Mouse (Mus musculus): ENCODE results near the gene Anp32a. TPM values are rescaled to one million over a fixed set of nuclear protein-coding genes. Genes with fewer than 3 reads are reported as not detected.

Gene Anp32a
- polyA plus RNA-seq, 1 experiment: 83.9 TPM

- Histone ChIP-seq H3ac (ENCODE audit: control insufficient read depth, insufficient read length) (no peak overlapping the region), H3K4me2 (ENCODE audit: low read depth) (no peak overlapping the region), H3K4me3 (no peak overlapping the region), H3K79me2 (ENCODE audit: control insufficient read depth, insufficient read depth) (no peaks in the 10 kb centered on the region), H3K36me3 (ENCODE audit: control insufficient read depth, insufficient read depth) (no peaks in the 10 kb centered on the region), H3K27me3 (ENCODE audit: control insufficient read depth, insufficient read depth, insufficient read length) (peaks cover 4% of the 10 kb centered on the region)
- TF ChIP-seq MYOD1 (IDR thresholded peaks at IDR 0.05; ENCODE audit: control insufficient read depth in 1 of 3, insufficient read length in 2 of 3, low read depth in 2 of 3) (no peak), TCF3 (IDR thresholded peaks at IDR 0.05; ENCODE audit: insufficient read length, low read depth) (no peak), CEBPB (IDR thresholded peaks at IDR 0.05; ENCODE audit: insufficient read depth, poor library complexity, severe bottlenecking) (no peak), USF1 (IDR thresholded peaks at IDR 0.05; ENCODE audit: low read depth) (no peak), SRF (IDR thresholded peaks at IDR 0.05; ENCODE audit: control insufficient read depth, insufficient read length, low read depth) (no peak), POLR2A (IDR thresholded peaks at IDR 0.05; ENCODE audit: insufficient read length, low read depth) (no peak), TCF12 (IDR thresholded peaks at IDR 0.05; ENCODE audit: insufficient read depth, poor library complexity, severe bottlenecking) (no peak), MAX (IDR thresholded peaks at IDR 0.05; ENCODE audit: low read depth) (no peak), REST (IDR thresholded peaks at IDR 0.05; ENCODE audit: insufficient read depth, insufficient read length) (no peak), E2F4 (IDR thresholded peaks at IDR 0.05; ENCODE audit: insufficient read depth) (no peak), POLR2AphosphoS2 (IDR thresholded peaks at IDR 0.05; ENCODE audit: insufficient read length, low read depth) (no peak), MYOG (IDR thresholded peaks at IDR 0.05; ENCODE audit: control insufficient read depth in 1 of 3, insufficient read depth in 1 of 3, insufficient read length in 2 of 3, low read depth in 2 of 3) (no peak)
Observed at GRCm38 (mm10) chr9:62323816-62324215, 17.3 kb upstream of the Anp32a start.

- TF ChIP-seq REST (IDR thresholded peaks at IDR 0.05; ENCODE audit: insufficient read depth, insufficient read length) (no peak), MYOD1 (IDR thresholded peaks at IDR 0.05; ENCODE audit: control insufficient read depth in 1 of 3, insufficient read length in 2 of 3, low read depth in 2 of 3) (no peak), SRF (IDR thresholded peaks at IDR 0.05; ENCODE audit: control insufficient read depth, insufficient read length, low read depth) (no peak), E2F4 (IDR thresholded peaks at IDR 0.05; ENCODE audit: insufficient read depth) (no peak), CEBPB (IDR thresholded peaks at IDR 0.05; ENCODE audit: insufficient read depth, poor library complexity, severe bottlenecking) (no peak), MAX (IDR thresholded peaks at IDR 0.05; ENCODE audit: low read depth) (no peak), POLR2AphosphoS2 (IDR thresholded peaks at IDR 0.05; ENCODE audit: insufficient read length, low read depth) (no peak), TCF12 (IDR thresholded peaks at IDR 0.05; ENCODE audit: insufficient read depth, poor library complexity, severe bottlenecking) (no peak), USF1 (IDR thresholded peaks at IDR 0.05; ENCODE audit: low read depth) (no peak)
- Histone ChIP-seq H3K36me3 (ENCODE audit: control insufficient read depth, insufficient read depth) (no peaks in the 10 kb centered on the region), H3ac (ENCODE audit: control insufficient read depth, insufficient read length) (no peak overlapping the region)
Observed at GRCm38 (mm10) chr9:62325965-62326364, 15.1 kb upstream of the Anp32a start.

GRCm38 (mm10) chr9:62334298-62334825 is 6.7 kb upstream of the Anp32a start:
- H3K4me3 ChIP-seq: no peak overlapping the region
- H3ac ChIP-seq (ENCODE audit: control insufficient read depth, insufficient read length): no peak overlapping the region
- no peak overlapping the region for H3K4me2 ChIP-seq (ENCODE audit: low read depth)

More at GRCm38 (mm10) chr9:62325965-62326364, 15.1 kb upstream of the Anp32a start:
- Histone ChIP-seq H3K27me3 (ENCODE audit: control insufficient read depth, insufficient read depth, insufficient read length) (no peaks in the 10 kb centered on the region), H3K4me3 (no peak overlapping the region), H3K4me2 (ENCODE audit: low read depth) (no peak overlapping the region), H3K79me2 (ENCODE audit: control insufficient read depth, insufficient read depth) (no peaks in the 10 kb centered on the region)

GRCm38 (mm10) chr9:62335396-62335795 is 5.7 kb upstream of the Anp32a start:
- no peak for TF ChIP-seq MAX (IDR thresholded peaks at IDR 0.05; ENCODE audit: low read depth)
- no peak for TF ChIP-seq TCF3 (IDR thresholded peaks at IDR 0.05; ENCODE audit: insufficient read length, low read depth)
- no peak for TF ChIP-seq MYOG (IDR thresholded peaks at IDR 0.05; ENCODE audit: control insufficient read depth in 1 of 3, insufficient read depth in 1 of 3, insufficient read length in 2 of 3, low read depth in 2 of 3)
- TF ChIP-seq SRF (IDR thresholded peaks at IDR 0.05; ENCODE audit: control insufficient read depth, insufficient read length, low read depth): no peak
- no peak for TF ChIP-seq POLR2AphosphoS2 (IDR thresholded peaks at IDR 0.05; ENCODE audit: insufficient read length, low read depth)
- TF ChIP-seq USF1 (IDR thresholded peaks at IDR 0.05; ENCODE audit: low read depth): no peak
- no peak for TF ChIP-seq REST (IDR thresholded peaks at IDR 0.05; ENCODE audit: insufficient read depth, insufficient read length)
- no peak for TF ChIP-seq E2F4 (IDR thresholded peaks at IDR 0.05; ENCODE audit: insufficient read depth)
- TF ChIP-seq POLR2A (IDR thresholded peaks at IDR 0.05; ENCODE audit: insufficient read length, low read depth): no peak
- no peak for TF ChIP-seq CEBPB (IDR thresholded peaks at IDR 0.05; ENCODE audit: insufficient read depth, poor library complexity, severe bottlenecking)
- no peak for TF ChIP-seq TCF12 (IDR thresholded peaks at IDR 0.05; ENCODE audit: insufficient read depth, poor library complexity, severe bottlenecking)
- TF ChIP-seq MYOD1 (IDR thresholded peaks at IDR 0.05; ENCODE audit: control insufficient read depth in 1 of 3, insufficient read length in 2 of 3, low read depth in 2 of 3): no peak
- H3K27me3 ChIP-seq (ENCODE audit: control insufficient read depth, insufficient read depth, insufficient read length): no peaks in the 10 kb centered on the region
- H3K4me2 ChIP-seq (ENCODE audit: low read depth): no peak overlapping the region
- no peak overlapping the region for H3ac ChIP-seq (ENCODE audit: control insufficient read depth, insufficient read length)
- no peak overlapping the region for H3K4me3 ChIP-seq
- H3K79me2 ChIP-seq (ENCODE audit: control insufficient read depth, insufficient read depth): no peaks in the 10 kb centered on the region
- no peaks in the 10 kb centered on the region for H3K36me3 ChIP-seq (ENCODE audit: control insufficient read depth, insufficient read depth)

More at GRCm38 (mm10) chr9:62334298-62334825, 6.7 kb upstream of the Anp32a start:
- H3K79me2 ChIP-seq (ENCODE audit: control insufficient read depth, insufficient read depth): no peaks in the 10 kb centered on the region
- H3K36me3 ChIP-seq (ENCODE audit: control insufficient read depth, insufficient read depth): no peaks in the 10 kb centered on the region
- H3K27me3 ChIP-seq (ENCODE audit: control insufficient read depth, insufficient read depth, insufficient read length): no peaks in the 10 kb centered on the region
- TF ChIP-seq TCF3 (IDR thresholded peaks at IDR 0.05; ENCODE audit: insufficient read length, low read depth) (no peak), MYOD1 (IDR thresholded peaks at IDR 0.05; ENCODE audit: control insufficient read depth in 1 of 3, insufficient read length in 2 of 3, low read depth in 2 of 3) (no peak), POLR2A (IDR thresholded peaks at IDR 0.05; ENCODE audit: insufficient read length, low read depth) (no peak), E2F4 (IDR thresholded peaks at IDR 0.05; ENCODE audit: insufficient read depth) (no peak), SRF (IDR thresholded peaks at IDR 0.05; ENCODE audit: control insufficient read depth, insufficient read length, low read depth) (no peak), MYOG (IDR thresholded peaks at IDR 0.05; ENCODE audit: control insufficient read depth in 1 of 3, insufficient read depth in 1 of 3, insufficient read length in 2 of 3, low read depth in 2 of 3) (no peak), POLR2AphosphoS2 (IDR thresholded peaks at IDR 0.05; ENCODE audit: insufficient read length, low read depth) (no peak), USF1 (IDR thresholded peaks at IDR 0.05; ENCODE audit: low read depth) (no peak), TCF12 (IDR thresholded peaks at IDR 0.05; ENCODE audit: insufficient read depth, poor library complexity, severe bottlenecking) (no peak), MAX (IDR thresholded peaks at IDR 0.05; ENCODE audit: low read depth) (no peak)
